Mouse (Mus musculus): ENCODE measurements at regions not wholly inside any gene's neighbourhood (a gene's known extent, or its start where the extent isn't known, plus 50 kb on each side); places are given as distances from the start of the nearest gene placed in this dataset.

- Histone ChIP-seq H3K9me3 (replicated peaks; ENCODE audit: low read length) (no peaks in the 10 kb centered on the region), H3K9ac (ENCODE audit: insufficient read depth, low read depth) (no peak overlapping the region), H3K4me2 (ENCODE audit: insufficient read depth, low read depth, poor library complexity, severe bottlenecking) (no peak overlapping the region), H3K36me3 (replicated peaks in 1 of 2; ENCODE audit: control insufficient read depth in 1 of 2, insufficient read depth in 1 of 2, low read length in 1 of 2) (no peaks in the 10 kb centered on the region), H3K27me3 (replicated peaks) (no peaks in the 10 kb centered on the region), H3K79me2 (replicated peaks; ENCODE audit: control insufficient read depth, extremely low read depth, insufficient read depth, poor library complexity, severe bottlenecking) (no peaks in the 10 kb centered on the region), H3K4me1 (ENCODE audit: control insufficient read depth in 1 of 2, insufficient read depth in 2 of 2) (peaks cover 0 to 6% of the 10 kb centered on the region in 2 experiments; a peak in 2 of 4 replicates), H3K4me3 (replicated peaks in 1 of 3; ENCODE audit: low read depth in 2 of 3, low read length in 2 of 3, poor library complexity in 1 of 3) (no peak overlapping the region), H3K27ac (ENCODE audit: insufficient read depth, low read depth) (no peak overlapping the region)
- DNase-seq (ENCODE audit: extremely low read depth): peak; percentile 37
- in situ Hi-C loops (cut with MboI; ENCODE audit: low pct_ligation_motif_present, low pct_unique_long_range_greater_than_20kb, low sequenced_read_pairs): no loop called here
- dilution Hi-C loops (cut with MboI; ENCODE audit: extremely low pct_ligation_motif_present, extremely low pct_unique_long_range_greater_than_20kb, low sequenced_read_pairs): no loop called here
- TF ChIP-seq MAFK (IDR thresholded peaks at IDR 0.05; ENCODE audit: insufficient replicate concordance, low read length) (no peak), SIN3A (IDR thresholded peaks at IDR 0.05; ENCODE audit: low read length) (no peak), GABPA (IDR thresholded peaks at IDR 0.05; ENCODE audit: insufficient replicate concordance, low read depth, low read length) (no peak), MEF2A (IDR thresholded peaks at IDR 0.05; ENCODE audit: borderline replicate concordance, low read depth, low read length) (no peak), USF2 (conservative IDR thresholded peaks at IDR 0.05; ENCODE audit: low read depth, low read length) (no peak), CHD2 (IDR thresholded peaks at IDR 0.05; ENCODE audit: low read length) (no peak), RCOR1 (conservative IDR thresholded peaks at IDR 0.05; ENCODE audit: low read depth, low read length) (no peak), TCF12 (IDR thresholded peaks at IDR 0.05; ENCODE audit: low read depth, low read length) (no peak), HCFC1 (IDR thresholded peaks at IDR 0.05; ENCODE audit: low read depth, low read length) (no peak), USF1 (IDR thresholded peaks at IDR 0.05; ENCODE audit: low read depth, low read length) (no peak), CHD1 (IDR thresholded peaks at IDR 0.05; ENCODE audit: low read depth, low read length) (no peak)
These were observed 324.9 kb downstream of the Fat4 start for GRCm38 (mm10) chr3:39211670-39212069.

GRCm38 (mm10) chr3:39220011-39220706, 333.4 kb downstream of the Fat4 start:
- H3K4me2 ChIP-seq (ENCODE audit: insufficient read depth, low read depth, poor library complexity, severe bottlenecking): no peak overlapping the region
- no peak for DNase-seq (ENCODE audit: extremely low read depth)

More at GRCm38 (mm10) chr3:39220011-39220706, 333.4 kb downstream of the Fat4 start:
- no peaks in the 10 kb centered on the region for H3K9me3 ChIP-seq (replicated peaks; ENCODE audit: low read length)
- no peaks in the 10 kb centered on the region for H3K36me3 ChIP-seq (replicated peaks in 1 of 2; ENCODE audit: control insufficient read depth in 1 of 2, insufficient read depth in 1 of 2, low read length in 1 of 2)
- TF ChIP-seq TCF12 (IDR thresholded peaks at IDR 0.05; ENCODE audit: low read depth, low read length) (no peak), HCFC1 (IDR thresholded peaks at IDR 0.05; ENCODE audit: low read depth, low read length) (no peak), MAX (IDR thresholded peaks at IDR 0.05; ENCODE audit: low read length) (no peak), MAZ (IDR thresholded peaks at IDR 0.05; ENCODE audit: low read depth, low read length) (no peak), UBTF (IDR thresholded peaks at IDR 0.05; ENCODE audit: low read depth, low read length) (no peak), MAFK (IDR thresholded peaks at IDR 0.05; ENCODE audit: insufficient replicate concordance, low read length) (no peak), CTCF (conservative IDR thresholded peaks at IDR 0.05 in 1 of 2, IDR thresholded peaks at IDR 0.05 in 1 of 2; ENCODE audit: low read depth in 2 of 2, low read length in 2 of 2) (no peak), KAT2A (IDR thresholded peaks at IDR 0.05; ENCODE audit: insufficient replicate concordance, low read length) (no peak), USF1 (IDR thresholded peaks at IDR 0.05; ENCODE audit: low read depth, low read length) (no peak), ZC3H11A (IDR thresholded peaks at IDR 0.05; ENCODE audit: low read depth, low read length) (no peak)
- H3K79me2 ChIP-seq (replicated peaks; ENCODE audit: control insufficient read depth, extremely low read depth, insufficient read depth, poor library complexity, severe bottlenecking): no peaks in the 10 kb centered on the region
- H3K4me3 ChIP-seq (replicated peaks in 1 of 3; ENCODE audit: low read depth in 2 of 3, low read length in 2 of 3, poor library complexity in 1 of 3): no peak overlapping the region
- H3K9ac ChIP-seq (ENCODE audit: insufficient read depth, low read depth): no peak overlapping the region
- in situ Hi-C loops (cut with MboI; ENCODE audit: low pct_ligation_motif_present, low pct_unique_long_range_greater_than_20kb, low sequenced_read_pairs): no loop called here
- no peaks in the 10 kb centered on the region for H3K4me1 ChIP-seq (ENCODE audit: control insufficient read depth in 1 of 2, insufficient read depth in 2 of 2)
- H3K27me3 ChIP-seq (replicated peaks): no peaks in the 10 kb centered on the region
- H3K27ac ChIP-seq (ENCODE audit: insufficient read depth, low read depth): no peak overlapping the region
- dilution Hi-C loops (cut with MboI; ENCODE audit: extremely low pct_ligation_motif_present, extremely low pct_unique_long_range_greater_than_20kb, low sequenced_read_pairs): no loop called here
